Mouse (Mus musculus) lung, embryonic 14.5 days (tissue): ENCODE measurements around the gene Thg1l. TPM values are rescaled to one million over a fixed set of nuclear protein-coding genes. Genes with fewer than 3 reads are reported as not detected.
A peak's percentile ranks its signal among the peaks of the same experiment; 100 is the strongest.

Experiments used
- ATAC-seq: fragments of 200-750 bp; cut with Nextera tagmentation; 2 replicates; pipeline ENCODE4 v1.8.0; 2017; ENCODE audit warnings: mild to moderate bottlenecking, moderate TSS enrichment, moderate library complexity; ENCODE audit not compliant: insufficient read depth
- DNase-seq: peaks from one replicate; pipeline ENCODE4 v3.0.0-alpha.2; 2015
- H3K27ac ChIP-seq: fragments of 300-500 bp; sonication (generic); 2 replicates; pipeline ENCODE4 v1.5.1; 2014; ENCODE audit warnings: low read depth, mild to moderate bottlenecking, moderate library complexity
- H3K27me3 ChIP-seq: fragments of 300-500 bp; sonication (generic); 2 replicates; pipeline ENCODE4 v1.6.1; 2014; ENCODE audit warnings: low read length, control low read depth; ENCODE audit not compliant: insufficient read depth
- H3K36me3 ChIP-seq: fragments of 300-500 bp; sonication (generic); 2 replicates; pipeline ENCODE4 v1.6.1; 2014; ENCODE audit warnings: control low read depth; ENCODE audit not compliant: insufficient read depth
- H3K4me1 ChIP-seq: fragments of 300-500 bp; sonication (generic); 2 replicates; pipeline ENCODE4 v1.6.1; 2014; ENCODE audit warnings: antibody characterized with exemption, control low read depth; ENCODE audit not compliant: insufficient read depth
- H3K4me2 ChIP-seq: fragments of 300-500 bp; sonication (generic); 2 replicates; pipeline ENCODE4 v1.6.1; 2014; ENCODE audit warnings: mild to moderate bottlenecking
- H3K4me3 ChIP-seq: fragments of 300-500 bp; sonication (generic); 2 replicates; pipeline ENCODE4 v1.5.1; 2014; ENCODE audit warnings: low read depth, low read length
- H3K9ac ChIP-seq: fragments of 300-500 bp; sonication (generic); 2 replicates; pipeline ENCODE4 v1.6.1; 2014
- H3K9me3 ChIP-seq: fragments of 300-500 bp; sonication (generic); 2 replicates; pipeline ENCODE4 v1.6.1; 2016; ENCODE audit warnings: low read depth, low read length, control low read depth
- CTCF ChIP-seq: IDR thresholded peaks from 2 replicates; pipeline ENCODE4 v1.5.1; 2016; ENCODE audit warnings: antibody characterized with exemption, low read depth
- WGBS: fragments of 180-500 bp; shearing (Covaris S2); extraction: QIAGEN DNeasy Blood & Tissue Kit; methylation state at CpG from one replicate; pipeline ENCODE4 v1.1.7; 2014; 5-methylcytosine and 5-hydroxymethylcytosine counted together
- polyA plus RNA-seq: library from polyadenylated mRNA; unstranded; fragments of >200 nt; fragmentation: Nextera tagmentation; extraction: Ambion mirVana; gene quantifications from 2 replicates; pipeline ENCODE4 v1.2.1, GENCODE M21; 2014

Thg1l gene
- polyA plus RNA-seq, 1 experiment from 2014 or later = 11.6 TPM

GRCm38 (mm10) chr11:45944643-45945156 lies 10.6 kb downstream of the Thg1l start, which contains the start of gene Lsm11:
Lsm11 (minus strand) TSS chr11:45944935.
- TF ChIP-seq CTCF = peak; percentile 96
- Histone ChIP-seq H3K9me3 (no peaks in the 10 kb centered on the region), H3K27ac (peak within 1 kb of the TSS; percentile 55; the same call in 1 of the 2 replicates), H3K4me2 (peak within 1 kb of the TSS; percentile 88), H3K9ac (peak within 1 kb of the TSS; percentile 85), H3K4me3 (peak within 1 kb of the TSS; percentile 85), H3K27me3 (no peaks in the 10 kb centered on the region), H3K4me1 (peaks cover 12% of the 10 kb centered on the region; the same call in 1 of the 2 replicates), H3K36me3 (peaks cover 12% of the 10 kb centered on the region; the same call in 1 of the 2 replicates)
- ATAC-seq (peak; percentile 86), DNase-seq (peak; percentile 98)
- under 1% methylated on average over 55 of the region's 55 CpGs for WGBS

- Histone ChIP-seq H3K27me3 (no peaks in the 10 kb centered on the region), H3K36me3 (peaks cover 15% of the 10 kb centered on the region; the same call in 1 of the 2 replicates), H3K9me3 (no peaks in the 10 kb centered on the region), H3K4me1 (peaks cover 12% of the 10 kb centered on the region; the same call in 1 of the 2 replicates), H3K9ac (peak overlapping the region; percentile 85), H3K27ac (peak overlapping the region; percentile 55; the same call in 1 of the 2 replicates), H3K4me2 (peak overlapping the region; percentile 88), H3K4me3 (peak overlapping the region; percentile 85)
- ATAC-seq (peak; percentile 53), DNase-seq (peak; percentile 55)
- no peak for TF ChIP-seq CTCF
- WGBS = under 1% methylated on average over 49 of the region's 49 CpGs
Observed at GRCm38 (mm10) chr11:45943891-45944642, 11.2 kb downstream of the Thg1l start.

DNA sequence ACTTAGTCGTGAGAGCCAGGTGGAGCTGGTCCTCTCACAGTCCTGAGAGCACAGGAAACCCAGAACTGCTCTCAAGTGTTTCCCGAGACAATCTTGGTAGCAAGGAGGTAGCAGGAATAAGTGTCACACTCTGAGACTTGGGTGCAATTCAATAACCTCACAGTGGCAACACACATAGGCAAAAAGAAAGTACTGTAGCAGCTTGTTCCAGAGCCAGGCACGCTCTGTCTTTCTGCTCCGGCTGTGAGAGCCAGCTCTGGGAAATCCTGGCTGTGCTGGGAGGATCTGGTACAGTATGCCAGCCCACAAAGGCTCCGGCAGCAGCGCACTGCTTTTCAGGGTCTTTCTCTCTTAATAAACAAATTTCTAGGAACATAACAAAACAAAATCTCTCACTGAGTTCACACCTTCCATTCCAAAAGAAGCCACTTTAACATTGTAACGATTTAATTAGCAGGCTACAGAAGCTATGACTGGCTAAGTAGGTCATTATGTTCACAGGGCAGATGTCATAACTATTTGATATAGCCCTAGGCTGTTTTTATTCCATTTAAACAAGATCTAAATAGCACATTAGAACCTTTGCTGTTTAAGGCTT lies 12.1 kb downstream of the Thg1l start:
- ATAC-seq (no peak), DNase-seq (peak; percentile 21)
- Histone ChIP-seq H3K27ac (no peak overlapping the region), H3K9me3 (no peaks in the 10 kb centered on the region), H3K4me2 (peak overlapping the region; percentile 88), H3K4me3 (peak overlapping the region; percentile 85), H3K27me3 (no peaks in the 10 kb centered on the region), H3K4me1 (peaks cover 12% of the 10 kb centered on the region; the same call in 1 of the 2 replicates), H3K9ac (peak overlapping the region; percentile 85), H3K36me3 (peaks cover 12% of the 10 kb centered on the region; the same call in 1 of the 2 replicates)
- 53% methylated on average over 7 of the region's 7 CpGs for WGBS
- TF ChIP-seq CTCF = no peak

DNA sequence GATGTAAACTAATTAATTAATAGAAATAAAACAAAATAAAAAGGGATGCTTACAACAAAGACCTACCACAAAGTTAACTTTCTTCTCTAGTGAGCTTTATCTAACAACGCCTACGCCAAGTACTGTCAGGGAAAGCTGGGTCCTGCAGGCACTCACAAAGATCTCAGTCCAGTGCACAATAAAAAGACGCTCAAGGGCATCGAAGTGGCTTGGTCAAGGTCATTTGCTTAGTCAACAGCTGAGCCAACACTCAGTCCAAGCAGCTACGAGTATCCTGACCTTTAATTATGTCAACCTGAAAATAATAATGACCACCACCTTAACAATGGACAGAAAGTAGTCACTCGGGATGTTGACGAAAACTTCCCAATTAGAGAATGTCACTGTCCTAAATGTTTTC lies 13.0 kb downstream of the Thg1l start:
- peaks cover 12% of the 10 kb centered on the region; the same call in 1 of the 2 replicates for H3K4me1 ChIP-seq
- ATAC-seq (no peak), DNase-seq (no peak)
- no peaks in the 10 kb centered on the region for H3K9me3 ChIP-seq
- 87% methylated on average over 7 of the region's 7 CpGs for WGBS
- H3K4me2 ChIP-seq = no peak overlapping the region
- H3K4me3 ChIP-seq = no peak overlapping the region
- no peaks in the 10 kb centered on the region for H3K27me3 ChIP-seq
- no peak overlapping the region for H3K27ac ChIP-seq
- H3K9ac ChIP-seq = no peak overlapping the region
- no peak for TF ChIP-seq CTCF
- peaks cover 12% of the 10 kb centered on the region; the same call in 1 of the 2 replicates for H3K36me3 ChIP-seq

DNA sequence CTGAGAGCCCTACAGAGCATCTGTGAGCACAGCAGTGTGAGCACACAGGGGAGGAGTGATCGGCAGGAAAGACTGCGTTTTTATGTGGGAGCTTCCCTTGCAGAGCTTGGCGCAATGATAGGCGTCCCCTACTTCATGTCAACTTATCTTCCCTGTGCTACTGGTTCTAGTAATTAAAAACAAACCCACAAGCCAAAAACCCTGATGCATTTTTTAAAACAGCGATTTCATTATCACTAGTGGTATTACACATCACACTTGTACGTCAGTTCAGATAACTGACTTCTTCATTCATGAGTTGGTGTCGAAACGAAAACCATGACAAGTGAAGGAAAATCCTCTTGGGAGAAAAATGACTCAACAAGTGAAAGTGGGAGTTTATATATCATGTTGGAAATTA lies 16.4 kb downstream of the Thg1l start:
- H3K9me3 ChIP-seq = no peaks in the 10 kb centered on the region
- WGBS = 80% methylated on average over 8 of the region's 8 CpGs

GRCm38 (mm10) chr11:45937478-45937877 lies 17.8 kb downstream of the Thg1l start:
- Histone ChIP-seq H3K4me2 (no peak overlapping the region), H3K9ac (no peak overlapping the region), H3K36me3 (peaks cover 53% of the 10 kb centered on the region), H3K4me1 (no peaks in the 10 kb centered on the region), H3K27me3 (no peaks in the 10 kb centered on the region), H3K4me3 (no peak overlapping the region), H3K27ac (no peak overlapping the region), H3K9me3 (no peaks in the 10 kb centered on the region)
- ATAC-seq (no peak), DNase-seq (no peak)
- 90% methylated on average over 8 of the region's 8 CpGs for WGBS
- TF ChIP-seq CTCF = no peak

More for the DNA sequence above, 16.4 kb downstream of the Thg1l start:
- peaks cover 42% of the 10 kb centered on the region for H3K36me3 ChIP-seq
- H3K4me3 ChIP-seq = no peak overlapping the region
- TF ChIP-seq CTCF = no peak
- DNase-seq = no peak
- peaks cover 12% of the 10 kb centered on the region; the same call in 1 of the 2 replicates for H3K4me1 ChIP-seq
- H3K27me3 ChIP-seq = no peaks in the 10 kb centered on the region
- no peak overlapping the region for H3K27ac ChIP-seq
- no peak overlapping the region for H3K4me2 ChIP-seq
- no peak overlapping the region for H3K9ac ChIP-seq
- no peak for ATAC-seq

DNA sequence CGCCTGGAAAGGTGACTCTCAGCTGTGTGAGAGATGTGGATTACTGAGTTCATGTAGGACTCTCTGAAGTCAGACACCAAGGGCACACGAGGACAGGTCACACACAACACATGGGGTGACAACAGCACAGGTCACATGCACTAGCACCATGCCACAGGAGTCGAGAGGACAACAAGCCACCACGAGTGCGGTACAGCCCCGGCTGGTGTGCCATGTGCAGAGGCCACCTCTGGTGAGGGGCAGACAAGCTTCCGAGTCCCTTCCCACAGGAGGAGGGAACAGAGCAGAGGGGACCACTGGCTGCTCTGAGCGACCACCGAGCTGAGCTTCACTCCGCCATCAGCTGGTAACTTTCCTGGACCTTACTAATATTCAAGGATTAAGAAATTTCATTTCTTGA lies 22.5 kb downstream of the Thg1l start:
- no peak overlapping the region for H3K4me2 ChIP-seq
- H3K27me3 ChIP-seq = no peaks in the 10 kb centered on the region
- TF ChIP-seq CTCF = no peak
- no peak overlapping the region for H3K27ac ChIP-seq
- 89% methylated on average over 10 of the region's 10 CpGs for WGBS
- H3K9ac ChIP-seq = no peak overlapping the region
- no peak for DNase-seq
- ATAC-seq = no peak
- no peaks in the 10 kb centered on the region for H3K9me3 ChIP-seq
- no peaks in the 10 kb centered on the region for H3K4me1 ChIP-seq
- peaks cover 69% of the 10 kb centered on the region for H3K36me3 ChIP-seq
- no peak overlapping the region for H3K4me3 ChIP-seq
